Mouse (Mus musculus) limb, embryonic 11.5 days (tissue): Measurements from ENCODE around the gene Gabrb2. TPM values are rescaled to one million over a fixed set of nuclear protein-coding genes. Genes with fewer than 3 reads are reported as not detected.

Source experiments
- ATAC-seq: fragments of 200-750 bp; cut with Nextera tagmentation; 2 replicates; pipeline ENCODE4 v1.8.0; 2017; ENCODE audit warnings: low read depth; ENCODE audit not compliant: insufficient number of reproducible peaks, low FRiP score, low TSS enrichment
- DNase-seq: peaks from one replicate; pipeline ENCODE4 v3.0.0-alpha.2; 2015; ENCODE audit warnings: low spot score
- H3K27ac ChIP-seq: fragments of 300-500 bp; sonication (generic); replicated peaks from 2 replicates; pipeline ENCODE4 v1.5.1; 2014; ENCODE audit warnings: low read depth, mild to moderate bottlenecking, low read length
- H3K27me3 ChIP-seq: fragments of 300-500 bp; sonication (generic); 2 replicates; pipeline ENCODE4 v1.6.1; 2014; ENCODE audit warnings: mild to moderate bottlenecking, low read length, mixed read lengths; ENCODE audit not compliant: control insufficient read depth, insufficient read depth
- H3K36me3 ChIP-seq: fragments of 300-500 bp; sonication (generic); 2 replicates; pipeline ENCODE4 v1.6.1; 2014; ENCODE audit warnings: mild to moderate bottlenecking, low read length, moderate library complexity, mixed read lengths; ENCODE audit not compliant: control insufficient read depth, insufficient read depth
- H3K4me1 ChIP-seq: fragments of 300-500 bp; sonication (generic); 2 replicates; pipeline ENCODE4 v1.6.1; 2014; ENCODE audit warnings: low read length, mixed read lengths; ENCODE audit not compliant: control insufficient read depth, insufficient read depth
- H3K4me2 ChIP-seq: fragments of 300-500 bp; sonication (generic); 2 replicates; pipeline ENCODE4 v1.6.1; 2014; ENCODE audit warnings: low read depth, mild to moderate bottlenecking, moderate library complexity; ENCODE audit not compliant: severe bottlenecking
- H3K4me3 ChIP-seq: fragments of 300-500 bp; sonication (generic); 2 replicates; pipeline ENCODE4 v1.5.1; 2014; ENCODE audit warnings: low read depth, low read length
- H3K9ac ChIP-seq: fragments of 300-500 bp; sonication (generic); 2 replicates; pipeline ENCODE4 v1.6.1; 2014; ENCODE audit warnings: mild to moderate bottlenecking, low read length
- H3K9me3 ChIP-seq: fragments of 300-500 bp; sonication (generic); 2 replicates; pipeline ENCODE4 v1.6.1; 2016; ENCODE audit warnings: low read length; ENCODE audit not compliant: control insufficient read depth
- WGBS: fragments of 180-500 bp; shearing (Covaris S2); extraction: QIAGEN DNeasy Blood & Tissue Kit; methylation state at CpG from one replicate; pipeline ENCODE4 v1.1.7; 2014; 5-methylcytosine and 5-hydroxymethylcytosine counted together
- polyA plus RNA-seq: library from polyadenylated mRNA; unstranded; fragments of >200 nt; fragmentation: Nextera tagmentation; extraction: Ambion mirVana; gene quantifications from 2 replicates; pipeline ENCODE4 v1.2.1, GENCODE M21; 2014

The Gabrb2 gene
- polyA plus RNA-seq, 1 experiment from 2014 or later, result 0.49 TPM

DNA sequence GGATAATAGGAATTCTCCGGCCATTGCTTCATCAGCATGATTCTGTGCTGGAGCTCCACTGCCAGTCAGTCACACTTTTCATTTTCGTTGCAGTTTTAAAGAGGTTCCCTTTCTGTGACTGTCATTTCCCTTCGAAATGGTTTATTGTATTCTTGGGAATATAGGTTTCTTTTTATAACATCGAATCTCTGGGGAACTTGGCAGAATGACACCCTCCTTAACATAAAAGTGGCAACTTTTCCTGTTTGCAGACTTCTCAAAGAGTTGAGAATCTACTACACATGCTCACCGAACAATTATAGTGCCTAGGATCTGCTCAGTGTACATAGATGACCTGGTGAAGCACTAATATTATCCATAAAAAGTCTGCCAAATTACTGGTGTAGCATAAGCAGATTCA, 146.5 kb downstream of the Gabrb2 start:
- ATAC-seq, result no peak
- H3K27ac ChIP-seq, result no peak overlapping the region
- no peak for DNase-seq
- no peaks in the 10 kb centered on the region for H3K9me3 ChIP-seq
- H3K4me3 ChIP-seq, result no peak overlapping the region
- H3K36me3 ChIP-seq, result no peaks in the 10 kb centered on the region
- no peak overlapping the region for H3K4me2 ChIP-seq
- H3K27me3 ChIP-seq, result no peaks in the 10 kb centered on the region
- no peak overlapping the region for H3K9ac ChIP-seq
- no peaks in the 10 kb centered on the region for H3K4me1 ChIP-seq
- 92% methylated on average over 5 of the region's 5 CpGs for WGBS

DNA sequence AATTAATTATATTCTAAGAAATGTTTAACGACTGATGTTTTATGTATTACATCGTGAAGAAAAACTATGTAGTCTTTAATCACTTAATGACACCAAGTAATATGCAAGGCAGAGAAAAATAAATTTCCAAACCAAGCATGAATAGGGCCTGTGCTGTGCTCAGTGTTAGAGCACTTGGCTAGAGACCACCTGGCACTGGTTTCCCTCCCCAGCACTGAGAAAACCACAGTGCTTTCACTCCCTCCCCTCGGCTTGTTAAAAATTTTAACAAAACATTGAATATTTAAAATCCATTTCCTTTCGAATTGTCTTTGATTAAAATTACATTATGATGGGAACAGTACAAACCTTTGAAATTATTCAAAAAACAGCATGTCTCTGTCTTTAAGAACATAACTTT, 151.9 kb downstream of the Gabrb2 start:
- H3K27me3 ChIP-seq, result no peaks in the 10 kb centered on the region
- H3K4me1 ChIP-seq, result no peaks in the 10 kb centered on the region
- DNase-seq (no peak), ATAC-seq (no peak)
- H3K4me3 ChIP-seq, result no peak overlapping the region
- no peak overlapping the region for H3K4me2 ChIP-seq
- no peak overlapping the region for H3K9ac ChIP-seq
- 87% methylated on average over 4 of the region's 4 CpGs for WGBS
- no peaks in the 10 kb centered on the region for H3K36me3 ChIP-seq
- H3K27ac ChIP-seq, result no peak overlapping the region
- no peaks in the 10 kb centered on the region for H3K9me3 ChIP-seq

DNA sequence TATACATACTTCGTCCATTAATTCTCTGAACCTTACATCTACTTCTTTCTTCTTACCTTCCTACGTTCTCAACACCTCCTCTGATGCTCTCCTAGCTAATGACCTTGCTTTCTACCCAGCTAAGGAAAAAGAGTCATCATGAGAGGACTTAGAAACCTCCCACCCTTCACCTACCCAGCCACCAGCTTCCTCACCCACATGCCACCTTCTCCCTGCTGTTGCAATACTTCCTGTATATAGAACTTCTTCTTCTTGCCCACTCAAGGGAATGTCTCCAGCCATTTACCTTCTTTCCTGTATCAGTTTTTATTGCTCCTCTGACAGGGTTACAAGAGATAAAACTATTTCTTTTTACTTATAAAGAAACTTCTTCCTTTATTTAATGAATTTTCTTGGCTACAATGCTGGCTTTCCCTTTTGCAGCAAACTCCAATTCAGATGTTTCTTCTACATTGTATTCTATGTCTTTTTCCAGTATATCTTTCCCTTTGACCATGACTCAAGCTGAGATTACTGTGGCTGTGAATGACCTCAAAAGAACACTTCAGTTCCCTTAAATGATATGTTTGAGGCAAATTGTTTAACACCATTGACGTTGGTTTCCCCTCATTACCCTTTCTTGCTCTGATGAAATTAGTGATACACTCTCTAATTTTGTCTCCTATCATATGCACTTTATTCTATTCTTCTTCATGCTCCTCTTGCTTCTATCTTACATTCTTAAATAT, 155.8 kb downstream of the Gabrb2 start:
- no peak overlapping the region for H3K4me3 ChIP-seq
- H3K4me2 ChIP-seq, result no peak overlapping the region
- ATAC-seq, result no peak
- no peaks in the 10 kb centered on the region for H3K27me3 ChIP-seq
- H3K9me3 ChIP-seq, result no peaks in the 10 kb centered on the region
- H3K36me3 ChIP-seq, result no peaks in the 10 kb centered on the region
- H3K9ac ChIP-seq, result no peak overlapping the region
- H3K27ac ChIP-seq, result no peak overlapping the region
- no peak for DNase-seq
- no peaks in the 10 kb centered on the region for H3K4me1 ChIP-seq
- WGBS, result 78% methylated on average over 3 of the region's 3 CpGs

DNA sequence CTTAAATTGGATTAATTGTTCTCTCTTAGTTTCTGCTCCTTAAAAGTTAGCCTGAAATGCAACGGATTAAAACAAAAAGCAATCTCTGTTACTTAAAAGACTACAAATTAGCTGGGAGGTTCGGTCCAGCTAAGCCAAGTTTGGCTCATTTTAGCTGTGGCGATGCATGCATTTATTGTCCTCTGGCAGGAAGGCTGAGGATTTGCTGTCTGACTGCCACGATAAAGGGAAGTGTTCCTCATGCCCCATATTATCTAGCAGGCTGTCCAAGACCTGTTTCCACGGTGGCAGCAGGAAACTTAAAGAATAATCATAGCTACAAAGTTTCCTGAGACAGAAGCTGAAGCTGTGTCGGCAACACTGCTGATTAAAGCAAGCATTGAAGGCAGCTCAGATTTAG, 160.2 kb downstream of the Gabrb2 start:
- H3K27ac ChIP-seq, result no peak overlapping the region
- no peak overlapping the region for H3K4me2 ChIP-seq
- H3K4me3 ChIP-seq, result no peak overlapping the region
- H3K36me3 ChIP-seq, result no peaks in the 10 kb centered on the region
- no peaks in the 10 kb centered on the region for H3K27me3 ChIP-seq
- ATAC-seq, result no peak
- DNase-seq, result no peak
- no peaks in the 10 kb centered on the region for H3K4me1 ChIP-seq
- WGBS, result 83% methylated on average over 6 of the region's 6 CpGs
- H3K9me3 ChIP-seq, result no peaks in the 10 kb centered on the region
- H3K9ac ChIP-seq, result no peak overlapping the region

GRCm38 (mm10) chr11:42581123-42581522, 161.6 kb downstream of the Gabrb2 start:
- Histone ChIP-seq H3K9me3 (no peaks in the 10 kb centered on the region), H3K4me1 (no peaks in the 10 kb centered on the region), H3K36me3 (no peaks in the 10 kb centered on the region), H3K4me3 (no peak overlapping the region), H3K4me2 (no peak overlapping the region), H3K27me3 (no peaks in the 10 kb centered on the region), H3K9ac (no peak overlapping the region), H3K27ac (no peak overlapping the region)
- ATAC-seq (no peak), DNase-seq (no peak)
- 82% methylated on average over 4 of the region's 4 CpGs for WGBS

DNA sequence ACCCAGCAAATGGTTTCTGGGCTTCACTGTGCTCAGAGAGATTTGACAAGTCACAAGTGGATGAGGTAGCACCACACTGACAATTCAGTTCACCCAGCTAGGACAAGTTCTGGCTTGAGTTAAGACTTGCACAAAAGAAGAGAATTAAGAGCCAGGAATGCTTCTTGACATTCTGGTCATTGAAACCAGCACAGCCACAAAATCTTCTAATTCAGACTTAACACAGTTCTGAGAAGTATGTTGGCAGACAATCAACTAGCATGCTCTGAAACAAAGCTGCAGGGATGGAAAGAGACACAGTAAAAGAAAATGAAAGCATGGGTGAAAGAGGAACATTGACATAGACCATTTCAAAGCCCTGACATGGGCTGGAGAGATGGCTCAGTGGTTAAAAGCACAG, 162.2 kb downstream of the Gabrb2 start:
- ATAC-seq, result no peak
- H3K4me2 ChIP-seq, result no peak overlapping the region
- H3K4me1 ChIP-seq, result no peaks in the 10 kb centered on the region
- DNase-seq, result no peak
- no peak overlapping the region for H3K4me3 ChIP-seq
- H3K36me3 ChIP-seq, result no peaks in the 10 kb centered on the region
- no peak overlapping the region for H3K27ac ChIP-seq
- no peaks in the 10 kb centered on the region for H3K27me3 ChIP-seq
- no peaks in the 10 kb centered on the region for H3K9me3 ChIP-seq
- H3K9ac ChIP-seq, result no peak overlapping the region

GRCm38 (mm10) chr11:42592418-42592817, 172.9 kb downstream of the Gabrb2 start:
- Histone ChIP-seq H3K27ac (no peak overlapping the region), H3K4me3 (no peak overlapping the region), H3K9me3 (no peaks in the 10 kb centered on the region), H3K27me3 (no peaks in the 10 kb centered on the region), H3K9ac (no peak overlapping the region), H3K4me1 (no peaks in the 10 kb centered on the region), H3K36me3 (no peaks in the 10 kb centered on the region), H3K4me2 (no peak overlapping the region)
- 87% methylated on average over 3 of the region's 3 CpGs for WGBS
- no peak for ATAC-seq
- DNase-seq, result no peak

GRCm38 (mm10) chr11:42606225-42606624, 186.7 kb downstream of the Gabrb2 start:
- Histone ChIP-seq H3K36me3 (no peaks in the 10 kb centered on the region), H3K4me1 (no peaks in the 10 kb centered on the region), H3K27ac (no peak overlapping the region), H3K9me3 (no peaks in the 10 kb centered on the region), H3K4me3 (no peak overlapping the region), H3K4me2 (no peak overlapping the region), H3K27me3 (no peaks in the 10 kb centered on the region), H3K9ac (no peak overlapping the region)
- 92% methylated on average over 1 of the region's 1 CpGs for WGBS
- ATAC-seq, result no peak
- no peak for DNase-seq

- Histone ChIP-seq H3K9me3 (no peaks in the 10 kb centered on the region), H3K4me3 (no peak overlapping the region), H3K4me2 (no peak overlapping the region), H3K27ac (no peak overlapping the region), H3K9ac (no peak overlapping the region), H3K36me3 (no peaks in the 10 kb centered on the region), H3K27me3 (no peaks in the 10 kb centered on the region), H3K4me1 (no peaks in the 10 kb centered on the region)
- no peak for ATAC-seq
- 89% methylated on average over 3 of the region's 3 CpGs for WGBS
- no peak for DNase-seq
Observed at GRCm38 (mm10) chr11:42609128-42609763, 189.7 kb downstream of the Gabrb2 start.
